Mouse (Mus musculus): Measurements from ENCODE around the gene Rnpepl1.

- TF ChIP-seq CTCF (IDR thresholded peaks at IDR 0.05; ENCODE audit: control insufficient read depth, insufficient read depth, insufficient replicate concordance, low read depth, low read length) = no peak
- TF ChIP-seq POLR2A (IDR thresholded peaks at IDR 0.05; ENCODE audit: control insufficient read depth, low read depth, low read length) = no peak
Measured at GRCm38 (mm10) chr1:92939746-92940145, 29.2 kb downstream of the Rnpepl1 start.
